Mouse (Mus musculus): Measurements from ENCODE around the gene Slc6a19.

- TF ChIP-seq GATA1 (IDR thresholded peaks at IDR 0.05; ENCODE audit: borderline replicate concordance, low read length) (no peak), FLI1 (IDR thresholded peaks at IDR 0.05; ENCODE audit: low read length) (no peak)
These were observed 18.5 kb upstream of the Slc6a19 start for GRCm38 (mm10) chr13:73723081-73723668.

Measured in megakaryocyte, embryonic 14.5 days (primary cell).